15 mouse cellular contexts compared by ENCODE assay signal in genomic region chr16:30645841-30646558, GRCm38 (mm10). TPM values are rescaled to one million over a fixed set of nuclear protein-coding genes. Genes with fewer than 3 reads are reported as not detected.
DNase-seq lines count a peak whose midpoint lies in the region; ATAC-seq and TF ChIP-seq lines count a peak whose summit lies in the region.
"Had no signal": no experiment of that assay in that cellular context is flagged by ENCODE, and none has a peak within 500 bp of the region (broad histone marks: within the 10 kb centered on the region; RNA-seq: fewer than 3 reads in every experiment).

No protein-coding gene starts in this region.

- TF ChIP-seq CTCF in kidney, postnatal 0 days (IDR thresholded peaks at IDR 0.05; ENCODE audit: low read depth) = no peak
- no peak for TF ChIP-seq CTCF in E14TG2a.4 (conservative IDR thresholded peaks at IDR 0.05; ENCODE audit: low read length)
- no peak for TF ChIP-seq CTCF in embryonic fibroblast, embryonic 13.5 days (IDR thresholded peaks at IDR 0.05; ENCODE audit: borderline replicate concordance, insufficient read depth, low read length)

- H3K4me3 ChIP-seq in kidney, postnatal 0 days (replicated peaks; ENCODE audit: low read depth, low read length) = no peak overlapping the region
- peak overlapping the region; percentile 51 for H3K4me3 ChIP-seq in E14TG2a.4 (replicated peaks; ENCODE audit: low read length)
- no peak overlapping the region for H3K4me3 ChIP-seq in embryonic fibroblast, embryonic 13.5 days (ENCODE audit: insufficient read depth, low read length)
- no peak overlapping the region for H3K4me3 ChIP-seq in forebrain, embryonic 12.5 days (replicated peaks)
- H3K4me3 ChIP-seq: forebrain, embryonic 10.5 days; hindbrain, embryonic 10.5 days; midbrain, embryonic 12.5 days; neural tube, embryonic 12.5 days had no signal

- peak; percentile 16 for DNase-seq in kidney, postnatal 0 days (ENCODE audit: low spot score)
- no peak for DNase-seq in kidney, adult 8-10 months
- peak; percentile 25 to 39 for DNase-seq in adrenal gland, postnatal 36 days
- DNase-seq in c-Kit-positive CD71-positive TER-119-positive erythroid progenitor cells, embryonic 14.5 days (ENCODE audit: low spot score) = no peak
- DNase-seq in thymus, adult 18-20 months = no peak
- DNase-seq: gastrocnemius, postnatal 14 days; kidney, postnatal 14 days; right cerebral cortex, postnatal 25 days had no signal

- no peaks in the 10 kb centered on the region for H3K27me3 ChIP-seq in kidney, postnatal 0 days (ENCODE audit: insufficient read depth, low read length)
- H3K27me3 ChIP-seq in E14TG2a.4 (ENCODE audit: insufficient read depth, low read length) = peaks cover under 1% of the 10 kb centered on the region; the same call in 1 of the 2 replicates
- H3K27me3 ChIP-seq in forebrain, embryonic 12.5 days = no peaks in the 10 kb centered on the region
- H3K27me3 ChIP-seq: midbrain, embryonic 12.5 days; neural tube, embryonic 12.5 days had no signal

- H3K9ac ChIP-seq in kidney, postnatal 0 days (ENCODE audit: low read depth, low read length) = no peak overlapping the region
- H3K9ac ChIP-seq in forebrain, embryonic 12.5 days = no peak overlapping the region
- H3K9ac ChIP-seq: midbrain, embryonic 12.5 days; neural tube, embryonic 12.5 days had no signal

- H3K27ac ChIP-seq in kidney, postnatal 0 days = no peak overlapping the region
- peak overlapping the region; percentile 42; the same call in 1 of the 2 replicates for H3K27ac ChIP-seq in embryonic fibroblast, embryonic 13.5 days (ENCODE audit: insufficient read depth, low read length)
- H3K27ac ChIP-seq in forebrain, embryonic 12.5 days = no peak overlapping the region
- H3K27ac ChIP-seq: forebrain, embryonic 10.5 days; hindbrain, embryonic 10.5 days; midbrain, embryonic 12.5 days; neural tube, embryonic 12.5 days had no signal

- no peak overlapping the region for H3K4me2 ChIP-seq in kidney, postnatal 0 days (ENCODE audit: low read length)
- no peak overlapping the region for H3K4me2 ChIP-seq in forebrain, embryonic 12.5 days
- H3K4me2 ChIP-seq: midbrain, embryonic 12.5 days; neural tube, embryonic 12.5 days had no signal

- H3K36me3 ChIP-seq in kidney, postnatal 0 days (ENCODE audit: insufficient read depth, low read length) = no peaks in the 10 kb centered on the region
- no peaks in the 10 kb centered on the region for H3K36me3 ChIP-seq in E14TG2a.4 (ENCODE audit: insufficient read depth, low read length)
- H3K36me3 ChIP-seq in forebrain, embryonic 12.5 days (replicated peaks) = no peaks in the 10 kb centered on the region
- H3K36me3 ChIP-seq: forebrain, embryonic 10.5 days; hindbrain, embryonic 10.5 days; midbrain, embryonic 12.5 days; neural tube, embryonic 12.5 days had no signal

- H3K9me3 ChIP-seq in kidney, postnatal 0 days (replicated peaks; ENCODE audit: low read length) = no peaks in the 10 kb centered on the region
- H3K9me3 ChIP-seq in E14TG2a.4 (ENCODE audit: low read length) = peaks cover 48% of the 10 kb centered on the region
- H3K9me3 ChIP-seq in forebrain, embryonic 12.5 days = no peaks in the 10 kb centered on the region

- no peaks in the 10 kb centered on the region for H3K4me1 ChIP-seq in kidney, postnatal 0 days (replicated peaks; ENCODE audit: insufficient read depth, low read length)
- H3K4me1 ChIP-seq in E14TG2a.4 (replicated peaks; ENCODE audit: low read depth, low read length) = peaks cover 51% of the 10 kb centered on the region
- H3K4me1 ChIP-seq in embryonic fibroblast, embryonic 13.5 days (ENCODE audit: control insufficient read depth, insufficient read depth, low read length) = 0 out of 2 replicates have a peak, but pooled peaks cover 2% of the 10 kb centered on the region
- 0 out of 2 replicates have a peak, but pooled peaks cover 5% of the 10 kb centered on the region for H3K4me1 ChIP-seq in forebrain, embryonic 12.5 days

- 21% methylated on average over 9 of the region's 9 CpGs for WGBS in kidney, postnatal 0 days
- 35% methylated on average over 9 of the region's 9 CpGs for WGBS in forebrain, embryonic 12.5 days

- no peak for TF ChIP-seq POLR2A in embryonic fibroblast, embryonic 13.5 days (IDR thresholded peaks at IDR 0.05; ENCODE audit: low read depth, low read length)

- ATAC-seq in kidney, postnatal 0 days (replicated peaks; ENCODE audit: low FRiP score, low read depth) = no peak
- ATAC-seq in forebrain, embryonic 12.5 days (ENCODE audit: low FRiP score) = no peak

RNA-seq across cellular contexts. Expression of gene Fam43a, which starts 46.5 kb away (rescaled TPM):
- 18.5 and 19.9 TPM in 2 replicates for polyA plus RNA-seq in kidney, postnatal 0 days (2015; fragmentation: Nextera tagmentation; extraction: Ambion mirVana)
- total RNA-seq in adrenal gland, postnatal 36 days (2021) = 10 to 100 TPM; 23.6 to 27.5 TPM
- 19.4 and 19.5 TPM in 2 replicates for polyA plus RNA-seq in embryonic fibroblast, embryonic 13.5 days (2011; ENCODE audit: insufficient read length, low read depth, missing spikeins)
- 11.0 and 11.4 TPM in 2 replicates for polyA plus RNA-seq in forebrain, embryonic 12.5 days (2016; fragmentation: Nextera tagmentation; extraction: Ambion mirVana)

RNA-seq across cellular contexts. Expression of gene Lsg1, which starts 58.6 kb away (rescaled TPM):
- polyA plus RNA-seq in kidney, postnatal 0 days (2015; fragmentation: Nextera tagmentation; extraction: Ambion mirVana) = 55.3 and 59.3 TPM in 2 replicates
- total RNA-seq in adrenal gland, postnatal 36 days (2021) = 10 to 100 TPM; 36.7 to 37.2 TPM
- 31.3 and 39.0 TPM in 2 replicates for polyA plus RNA-seq in embryonic fibroblast, embryonic 13.5 days (2011; ENCODE audit: insufficient read length, low read depth, missing spikeins)
- polyA plus RNA-seq in forebrain, embryonic 12.5 days (2016; fragmentation: Nextera tagmentation; extraction: Ambion mirVana) = 79.6 and 85.9 TPM in 2 replicates

Comparison
In these comparisons a context has a peak if more than half of its experiments do, and no peak if none do; other contexts are left out.
1. DNase-seq: peak in kidney, postnatal 0 days (single experiment) and adrenal gland, postnatal 36 days (2 of 2); none in kidney, adult 8-10 months (0 of 2), c-Kit-positive CD71-positive TER-119-positive erythroid progenitor cells, embryonic 14.5 days (single experiment) and thymus, adult 18-20 months (0 of 2).